Mouse (Mus musculus) myocyte (in vitro differentiated cells): Measurements from ENCODE around the gene Efcab2.

Source experiments
- CEBPB ChIP-seq: IDR thresholded peaks from 2 replicates; pipeline ENCODE4 v1.6.1; 2011; ENCODE audit warnings: mild to moderate bottlenecking, moderate library complexity; ENCODE audit not compliant: poor library complexity, insufficient read depth, severe bottlenecking
- E2F4 ChIP-seq: IDR thresholded peaks from one replicate; pipeline ENCODE4 v1.6.1; 2011; ENCODE audit warnings: mild to moderate bottlenecking, control low read depth, moderate library complexity; ENCODE audit not compliant: insufficient read depth
- MAX ChIP-seq: IDR thresholded peaks from one replicate; pipeline ENCODE4 v1.6.1; 2011; ENCODE audit warnings: low read depth, mild to moderate bottlenecking, control low read depth
- MYOD1 ChIP-seq, 3 experiments: IDR thresholded peaks; one replicate each; pipeline ENCODE4 v1.6.1; 2011; ENCODE audit warnings: control low read depth in 2 of 3, low read depth in 2 of 3, mild to moderate bottlenecking in 2 of 3, moderate library complexity in 1 of 3; ENCODE audit not compliant: insufficient read length in 2 of 3, control insufficient read depth in 1 of 3
- MYOG ChIP-seq, 3 experiments: IDR thresholded peaks; one replicate each; pipeline ENCODE4 v1.6.1; 2011; ENCODE audit warnings: control low read depth in 2 of 3, low read depth in 2 of 3, mild to moderate bottlenecking in 2 of 3; ENCODE audit not compliant: insufficient read length in 2 of 3, control insufficient read depth in 1 of 3, insufficient read depth in 1 of 3
- POLR2A ChIP-seq: IDR thresholded peaks from one replicate; pipeline ENCODE4 v1.6.1; 2011; ENCODE audit warnings: low read depth, mild to moderate bottlenecking, control low read depth, moderate library complexity; ENCODE audit not compliant: insufficient read length
- POLR2AphosphoS2 ChIP-seq: IDR thresholded peaks from one replicate; pipeline ENCODE4 v1.6.1; 2011; ENCODE audit warnings: low read depth, control low read depth; ENCODE audit not compliant: insufficient read length
- REST ChIP-seq: IDR thresholded peaks from one replicate; pipeline ENCODE4 v1.6.1; 2011; ENCODE audit warnings: mild to moderate bottlenecking, control low read depth, moderate library complexity; ENCODE audit not compliant: insufficient read depth, insufficient read length
- SRF ChIP-seq: IDR thresholded peaks from one replicate; pipeline ENCODE4 v1.6.1; 2011; ENCODE audit warnings: low read depth; ENCODE audit not compliant: control insufficient read depth, insufficient read length
- TCF12 ChIP-seq: IDR thresholded peaks from one replicate; pipeline ENCODE4 v1.6.1; 2011; ENCODE audit warnings: mild to moderate bottlenecking, control low read depth; ENCODE audit not compliant: poor library complexity, insufficient read depth, severe bottlenecking
- TCF3 ChIP-seq: IDR thresholded peaks from one replicate; pipeline ENCODE4 v1.6.1; 2011; ENCODE audit warnings: low read depth, control low read depth; ENCODE audit not compliant: insufficient read length
- USF1 ChIP-seq: IDR thresholded peaks from one replicate; pipeline ENCODE4 v1.6.1; 2011; ENCODE audit warnings: low read depth, mild to moderate bottlenecking, control low read depth, moderate library complexity

DNA sequence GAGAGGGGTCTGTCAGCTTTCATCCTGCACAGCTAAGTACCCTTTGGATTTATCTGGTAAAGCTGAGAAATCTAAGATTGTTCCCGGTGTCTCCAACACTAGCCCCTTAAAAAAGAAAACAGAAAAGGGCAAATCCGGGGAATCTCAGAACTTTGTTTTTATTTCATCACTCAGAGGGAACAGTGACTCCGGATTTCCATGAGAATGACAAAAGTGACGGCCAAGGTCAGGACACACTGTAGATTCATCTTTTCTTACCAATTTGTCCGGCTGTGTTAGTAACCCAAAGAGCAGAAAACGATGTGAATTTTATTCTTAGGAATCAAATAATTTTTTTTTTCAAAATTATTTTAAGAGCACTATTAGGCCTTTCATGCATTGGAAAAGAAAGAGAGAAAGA is 37.8 kb upstream of the Efcab2 start:
- TF ChIP-seq POLR2A: no peak
- TF ChIP-seq POLR2AphosphoS2: no peak
- TF ChIP-seq SRF: no peak
- no peak for TF ChIP-seq MYOD1 (IDR thresholded peaks at IDR 0.05; ENCODE audit: control insufficient read depth in 1 of 3, insufficient read length in 2 of 3, low read depth in 2 of 3)
- no peak for TF ChIP-seq CEBPB
- no peak for TF ChIP-seq E2F4
- no peak for TF ChIP-seq MAX
- no peak for TF ChIP-seq USF1
- TF ChIP-seq TCF12: no peak
- TF ChIP-seq REST: no peak
- no peak for TF ChIP-seq TCF3
- TF ChIP-seq MYOG (IDR thresholded peaks at IDR 0.05; ENCODE audit: control insufficient read depth in 1 of 3, insufficient read depth in 1 of 3, insufficient read length in 2 of 3, low read depth in 2 of 3): no peak
